Mouse (Mus musculus): Measurements from ENCODE around the gene Rap1gap2. TPM values are rescaled to one million over a fixed set of nuclear protein-coding genes. Genes with fewer than 3 reads are reported as not detected.
"Not testable (repeated sequence)": the region's sequence is repeated elsewhere in the genome, so short reads cannot be mapped to it uniquely, and the experiment has no call there.

Gene Rap1gap2
- polyA plus RNA-seq, 1 experiment: 0.81 TPM

- no peak for TF ChIP-seq GATA1 (IDR thresholded peaks at IDR 0.05; ENCODE audit: borderline replicate concordance, low read length)
- TF ChIP-seq FLI1 (IDR thresholded peaks at IDR 0.05; ENCODE audit: low read length): no peak
Measured at GRCm38 (mm10) chr11:74597283-74597989, 13.3 kb downstream of the Rap1gap2 start.

GRCm38 (mm10) chr11:74592246-74592645, 18.5 kb downstream of the Rap1gap2 start:
- no peaks in the 10 kb centered on the region for H3K36me3 ChIP-seq (replicated peaks; ENCODE audit: low read length)
- peaks cover 3% of the 10 kb centered on the region; the same call in 1 of the 2 replicates for H3K9me3 ChIP-seq
- TF ChIP-seq GATA1 (IDR thresholded peaks at IDR 0.05; ENCODE audit: borderline replicate concordance, low read length) (no peak), FLI1 (IDR thresholded peaks at IDR 0.05; ENCODE audit: low read length) (no peak)
- peaks cover 7% of the 10 kb centered on the region for H3K4me1 ChIP-seq
- H3K4me3 ChIP-seq (replicated peaks): no peak overlapping the region
- peaks cover 79% of the 10 kb centered on the region for H3K27me3 ChIP-seq (replicated peaks)

More at GRCm38 (mm10) chr11:74597283-74597989, 13.3 kb downstream of the Rap1gap2 start:
- Histone ChIP-seq H3K4me1 (no peaks in the 10 kb centered on the region), H3K36me3 (replicated peaks; ENCODE audit: low read length) (no peaks in the 10 kb centered on the region), H3K9me3 (peaks cover 19% of the 10 kb centered on the region), H3K4me3 (replicated peaks) (no peak overlapping the region), H3K27me3 (replicated peaks) (peaks cover 55% of the 10 kb centered on the region)

DNA sequence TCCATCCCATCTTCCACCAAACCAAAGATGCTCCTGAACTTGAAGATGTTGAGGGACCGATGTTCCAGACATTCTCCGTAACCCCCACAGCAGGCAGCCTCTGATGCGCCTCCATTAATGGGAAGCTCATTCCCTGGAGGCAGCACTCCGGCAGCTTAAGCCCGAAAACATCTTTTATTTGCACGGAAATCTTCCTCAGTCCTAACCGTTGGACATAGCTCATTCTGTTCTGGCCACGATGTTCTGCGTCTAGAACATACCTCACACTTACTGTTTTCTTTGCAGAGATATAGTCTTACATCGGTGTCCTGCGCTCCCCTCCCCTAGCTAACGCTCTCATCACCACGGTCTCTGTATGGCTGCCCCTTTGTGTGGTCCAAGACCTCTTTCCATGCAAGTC, 20.0 kb downstream of the Rap1gap2 start:
- Histone ChIP-seq H3K27me3 (replicated peaks) (peaks cover 81% of the 10 kb centered on the region), H3K9me3 (peaks cover 3% of the 10 kb centered on the region; the same call in 1 of the 2 replicates), H3K36me3 (replicated peaks; ENCODE audit: low read length) (no peaks in the 10 kb centered on the region), H3K4me1 (peaks cover 7% of the 10 kb centered on the region), H3K4me3 (replicated peaks) (no peak overlapping the region)
- TF ChIP-seq FLI1 (IDR thresholded peaks at IDR 0.05; ENCODE audit: low read length): no peak
- no peak for TF ChIP-seq GATA1 (IDR thresholded peaks at IDR 0.05; ENCODE audit: borderline replicate concordance, low read length)

DNA sequence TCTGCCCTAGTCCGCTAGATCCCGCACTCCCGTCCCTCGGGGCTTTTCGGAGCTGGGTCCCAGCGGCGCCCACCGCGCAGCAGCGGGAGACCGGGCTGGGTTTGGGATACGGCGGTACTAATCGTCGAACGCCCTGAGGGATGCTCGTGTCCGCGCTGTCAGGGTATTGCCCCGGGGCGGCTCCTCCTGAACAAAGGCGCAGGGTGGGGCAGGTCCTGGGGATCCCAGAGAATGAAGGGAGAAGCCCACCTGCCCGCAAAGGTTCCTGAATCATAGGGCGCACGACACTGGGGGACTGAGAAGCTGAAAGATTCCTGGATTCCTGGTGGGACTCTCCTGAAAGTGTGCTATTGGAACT, 20.5 kb downstream of the Rap1gap2 start:
- Histone ChIP-seq H3K36me3 (replicated peaks; ENCODE audit: low read length) (no peaks in the 10 kb centered on the region), H3K4me3 (replicated peaks) (no peak overlapping the region), H3K4me1 (peaks cover 7% of the 10 kb centered on the region), H3K9me3 (peaks cover 3% of the 10 kb centered on the region; the same call in 1 of the 2 replicates), H3K27me3 (replicated peaks) (peaks cover 86% of the 10 kb centered on the region)
- TF ChIP-seq GATA1 (IDR thresholded peaks at IDR 0.05; ENCODE audit: borderline replicate concordance, low read length): no peak
- TF ChIP-seq FLI1 (IDR thresholded peaks at IDR 0.05; ENCODE audit: low read length): no peak

DNA sequence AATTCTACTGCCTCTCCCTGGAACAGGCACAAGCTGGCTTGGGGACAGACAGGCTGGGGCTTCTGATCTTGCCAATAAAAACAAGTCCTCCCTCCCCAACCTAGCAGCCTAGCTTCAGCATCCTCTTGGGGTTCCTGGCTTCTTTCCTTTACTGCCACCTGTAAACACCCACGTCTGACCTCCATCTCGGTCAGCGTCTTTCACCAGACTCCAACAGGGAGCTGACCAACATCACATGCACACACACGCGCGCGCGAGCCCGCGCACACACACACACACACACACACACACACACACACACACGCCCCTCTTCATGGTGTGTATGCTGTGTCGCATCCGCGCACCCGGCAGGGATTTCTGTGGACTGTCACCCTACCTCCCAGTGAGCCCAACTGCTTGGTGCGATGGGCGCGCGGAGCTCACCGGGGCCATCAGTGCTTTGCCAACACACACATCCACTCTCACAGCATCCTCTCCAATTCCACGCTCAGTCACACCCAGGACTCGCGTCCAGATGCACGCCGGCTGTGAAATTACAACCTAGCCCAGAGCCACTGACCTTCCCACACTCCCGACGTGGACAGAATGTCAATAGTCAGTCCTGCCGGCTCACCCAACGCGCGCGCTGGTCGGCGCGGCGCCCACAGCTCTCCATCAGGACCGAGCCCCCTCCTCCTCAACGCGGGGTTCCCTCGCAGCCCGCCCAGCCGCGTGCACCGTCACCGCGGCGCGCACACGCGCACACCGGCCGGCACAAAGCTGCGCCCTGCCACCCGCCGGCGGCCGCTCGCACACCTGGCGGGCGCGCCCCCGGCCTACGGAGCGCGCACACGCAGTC, 21.1 kb downstream of the Rap1gap2 start:
- peaks cover 7% of the 10 kb centered on the region for H3K4me1 ChIP-seq
- no peaks in the 10 kb centered on the region for H3K36me3 ChIP-seq (replicated peaks; ENCODE audit: low read length)
- peak overlapping the region; percentile 18 for H3K4me3 ChIP-seq (replicated peaks)
- H3K27me3 ChIP-seq (replicated peaks): peaks cover 88% of the 10 kb centered on the region
- H3K9me3 ChIP-seq: peaks cover 3% of the 10 kb centered on the region; the same call in 1 of the 2 replicates
- TF ChIP-seq GATA1 (IDR thresholded peaks at IDR 0.05; ENCODE audit: borderline replicate concordance, low read length) (no peak), FLI1 (IDR thresholded peaks at IDR 0.05; ENCODE audit: low read length) (no peak)

- Histone ChIP-seq H3K9me3 (peaks cover 3% of the 10 kb centered on the region; the same call in 1 of the 2 replicates), H3K36me3 (replicated peaks; ENCODE audit: low read length) (no peaks in the 10 kb centered on the region), H3K4me1 (peaks cover 9% of the 10 kb centered on the region), H3K4me3 (replicated peaks) (no peak overlapping the region), H3K27me3 (replicated peaks) (peaks cover 86% of the 10 kb centered on the region)
- TF ChIP-seq GATA1 (IDR thresholded peaks at IDR 0.05; ENCODE audit: borderline replicate concordance, low read length) (no peak), FLI1 (IDR thresholded peaks at IDR 0.05; ENCODE audit: low read length) (no peak)
Measured at GRCm38 (mm10) chr11:74586401-74586800, 24.3 kb downstream of the Rap1gap2 start.

- H3K27me3 ChIP-seq (replicated peaks): peaks cover 74% of the 10 kb centered on the region
- H3K36me3 ChIP-seq (replicated peaks; ENCODE audit: low read length): no peaks in the 10 kb centered on the region
Measured at GRCm38 (mm10) chr11:74584946-74585723, 25.6 kb downstream of the Rap1gap2 start.

DNA sequence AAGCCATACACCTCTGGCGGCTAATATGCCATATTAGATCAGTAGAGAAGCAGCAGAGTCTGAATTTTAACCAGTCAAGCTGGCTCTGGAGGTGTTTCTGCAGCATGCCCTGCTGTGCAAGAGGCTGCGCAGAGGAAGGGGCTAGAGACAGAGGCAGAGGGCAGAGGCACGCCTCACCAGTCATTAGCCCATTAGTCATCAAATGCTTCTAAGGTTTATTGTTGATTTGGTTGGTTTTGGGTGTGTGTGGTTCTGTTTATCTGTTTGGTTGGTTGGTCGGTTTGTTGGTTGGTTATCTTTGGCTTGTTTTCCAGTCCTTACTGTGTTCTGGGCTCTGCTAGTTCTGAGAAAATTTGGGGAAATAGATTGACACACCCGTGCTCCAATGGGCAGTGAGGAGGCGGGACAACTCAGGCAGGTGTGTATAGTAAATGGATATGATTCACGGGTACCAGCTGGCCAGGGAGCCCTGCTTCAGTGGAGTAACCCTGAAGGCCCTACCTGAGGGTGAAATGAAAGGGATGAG, 26.8 kb downstream of the Rap1gap2 start:
- Histone ChIP-seq H3K4me3 (replicated peaks) (no peak overlapping the region), H3K9me3 (peaks cover 7% of the 10 kb centered on the region; the same call in 1 of the 2 replicates), H3K27me3 (replicated peaks) (peaks cover 63% of the 10 kb centered on the region), H3K4me1 (peaks cover 2% of the 10 kb centered on the region; the same call in 1 of the 2 replicates), H3K36me3 (replicated peaks; ENCODE audit: low read length) (no peaks in the 10 kb centered on the region)
- no peak for TF ChIP-seq GATA1 (IDR thresholded peaks at IDR 0.05; ENCODE audit: borderline replicate concordance, low read length)
- no peak for TF ChIP-seq FLI1 (IDR thresholded peaks at IDR 0.05; ENCODE audit: low read length)

More at GRCm38 (mm10) chr11:74584946-74585723, 25.6 kb downstream of the Rap1gap2 start:
- H3K4me1 ChIP-seq: peaks cover 9% of the 10 kb centered on the region
- H3K9me3 ChIP-seq: peaks cover 3% of the 10 kb centered on the region; the same call in 1 of the 2 replicates
- H3K4me3 ChIP-seq (replicated peaks): no peak overlapping the region
- TF ChIP-seq GATA1 (IDR thresholded peaks at IDR 0.05; ENCODE audit: borderline replicate concordance, low read length): no peak
- no peak for TF ChIP-seq FLI1 (IDR thresholded peaks at IDR 0.05; ENCODE audit: low read length)

GRCm38 (mm10) chr11:74582464-74582863, 28.3 kb downstream of the Rap1gap2 start:
- peaks cover 5% of the 10 kb centered on the region for H3K4me1 ChIP-seq
- H3K4me3 ChIP-seq (replicated peaks): no peak overlapping the region
- TF ChIP-seq FLI1 (IDR thresholded peaks at IDR 0.05; ENCODE audit: low read length): no peak
- no peak for TF ChIP-seq GATA1 (IDR thresholded peaks at IDR 0.05; ENCODE audit: borderline replicate concordance, low read length)
- H3K27me3 ChIP-seq (replicated peaks): peaks cover 48% of the 10 kb centered on the region
- no peaks in the 10 kb centered on the region for H3K36me3 ChIP-seq (replicated peaks; ENCODE audit: low read length)
- H3K9me3 ChIP-seq: peaks cover 7% of the 10 kb centered on the region; the same call in 1 of the 2 replicates

DNA sequence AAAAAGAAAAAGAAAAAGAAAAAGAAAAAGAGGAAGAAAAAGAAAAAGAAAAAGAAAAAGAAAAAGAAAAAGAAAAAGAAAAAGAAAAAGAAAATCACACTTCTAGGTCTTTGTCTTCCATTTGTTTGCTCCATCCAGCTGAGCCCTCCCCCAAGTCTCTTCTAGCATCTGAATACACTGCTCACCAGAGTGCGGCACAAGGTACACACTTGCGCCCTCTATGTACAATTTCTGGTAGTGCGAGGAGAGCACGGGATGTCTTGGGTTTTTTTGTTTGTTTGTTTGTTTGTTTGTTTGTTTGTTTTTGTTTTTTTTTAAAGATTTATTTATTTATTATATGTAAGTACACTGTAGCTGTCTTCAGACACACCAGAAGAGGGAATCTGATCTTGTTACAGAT, 29.4 kb downstream of the Rap1gap2 start:
- Histone ChIP-seq H3K27me3 (replicated peaks) (peaks cover 40% of the 10 kb centered on the region), H3K4me1 (peaks cover 16% of the 10 kb centered on the region)
- not testable (repeated sequence) for H3K36me3 ChIP-seq (replicated peaks; ENCODE audit: low read length); H3K9me3 ChIP-seq; H3K4me3 ChIP-seq (replicated peaks)
